Mouse (Mus musculus): Measurements from ENCODE around the gene Hectd2. TPM values are rescaled to one million over a fixed set of nuclear protein-coding genes. Genes with fewer than 3 reads are reported as not detected.

Gene Hectd2
- polyA plus RNA-seq, 1 experiment, result 0.28 TPM

DNA sequence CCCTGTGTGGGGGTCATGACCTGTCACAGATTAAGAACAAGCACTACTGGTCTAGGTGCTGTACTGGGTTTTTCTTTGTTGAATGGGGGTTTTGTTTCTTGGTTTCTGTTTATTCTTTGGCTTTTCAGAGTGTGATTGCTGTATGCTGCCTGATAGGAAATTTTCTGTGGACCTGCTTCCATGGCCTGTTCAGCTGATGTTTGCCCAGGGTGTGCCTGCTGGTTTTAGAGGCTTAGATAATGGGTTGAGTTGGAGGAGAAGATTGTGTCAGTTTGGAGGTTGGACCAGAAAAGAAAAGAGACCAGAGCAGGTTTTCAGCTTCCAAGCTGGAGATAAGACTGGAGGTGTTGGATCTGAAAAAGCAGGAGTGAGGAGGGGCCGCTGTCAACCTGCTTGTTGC lies 40.0 kb downstream of the Hectd2 start:
- WGBS, result 93% methylated on average over 1 of the region's 1 CpGs

DNA sequence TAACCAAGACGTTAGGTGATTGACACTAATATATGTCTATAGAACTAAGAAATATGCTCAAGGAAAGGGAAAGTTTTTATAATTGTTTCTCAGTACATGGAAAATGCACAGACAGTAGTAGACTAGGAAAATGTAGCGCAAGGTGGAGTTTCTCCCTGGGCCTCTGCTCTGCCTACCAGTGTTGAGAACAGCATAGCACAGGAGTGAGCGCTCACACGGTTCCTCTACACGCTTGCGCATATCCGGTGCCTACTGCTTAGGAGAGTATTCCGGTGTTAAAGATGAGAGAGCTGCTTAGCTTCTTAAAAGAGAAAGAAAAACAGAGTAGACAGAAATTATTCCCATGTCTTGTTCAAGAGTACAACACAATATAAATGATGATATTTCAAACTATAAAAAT lies 47.4 kb downstream of the Hectd2 start:
- DNase-seq (ENCODE audit: low read depth in 1 of 2, low spot score in 2 of 2), result no peak
- TF ChIP-seq CTCF (IDR thresholded peaks at IDR 0.05; ENCODE audit: extremely low read depth, insufficient read depth, insufficient read length, insufficient replicate concordance) (no peak), POLR2A (IDR thresholded peaks at IDR 0.05; ENCODE audit: low read depth, low read length) (no peak)
- no peak overlapping the region for H3K4me3 ChIP-seq (ENCODE audit: extremely low read depth, insufficient read depth, insufficient read length)
- no peaks in the 10 kb centered on the region for H3K27me3 ChIP-seq (ENCODE audit: control insufficient read depth, insufficient read depth, low read length)
- no peaks in the 10 kb centered on the region for H3K4me1 ChIP-seq (ENCODE audit: control insufficient read depth, insufficient read depth, insufficient read length)
- H3K27ac ChIP-seq (ENCODE audit: insufficient read depth, low read length), result no peak overlapping the region
- no peaks in the 10 kb centered on the region for H3K36me3 ChIP-seq (ENCODE audit: control insufficient read depth, insufficient read depth, low read length)
- 96% methylated on average over 8 of the region's 8 CpGs for WGBS

More for the DNA sequence above, 40.0 kb downstream of the Hectd2 start:
- H3K4me1 ChIP-seq (ENCODE audit: control insufficient read depth, insufficient read depth, insufficient read length), result no peaks in the 10 kb centered on the region
- no peak overlapping the region for H3K4me3 ChIP-seq (ENCODE audit: extremely low read depth, insufficient read depth, insufficient read length)
- H3K27ac ChIP-seq (ENCODE audit: insufficient read depth, low read length), result no peak overlapping the region
- H3K36me3 ChIP-seq (ENCODE audit: control insufficient read depth, insufficient read depth, low read length), result no peaks in the 10 kb centered on the region
- no peak for DNase-seq (ENCODE audit: low read depth in 1 of 2, low spot score in 2 of 2)
- no peaks in the 10 kb centered on the region for H3K27me3 ChIP-seq (ENCODE audit: control insufficient read depth, insufficient read depth, low read length)
- no peak for TF ChIP-seq POLR2A (IDR thresholded peaks at IDR 0.05; ENCODE audit: low read depth, low read length)
- TF ChIP-seq CTCF (IDR thresholded peaks at IDR 0.05; ENCODE audit: extremely low read depth, insufficient read depth, insufficient read length, insufficient replicate concordance), result no peak

DNA sequence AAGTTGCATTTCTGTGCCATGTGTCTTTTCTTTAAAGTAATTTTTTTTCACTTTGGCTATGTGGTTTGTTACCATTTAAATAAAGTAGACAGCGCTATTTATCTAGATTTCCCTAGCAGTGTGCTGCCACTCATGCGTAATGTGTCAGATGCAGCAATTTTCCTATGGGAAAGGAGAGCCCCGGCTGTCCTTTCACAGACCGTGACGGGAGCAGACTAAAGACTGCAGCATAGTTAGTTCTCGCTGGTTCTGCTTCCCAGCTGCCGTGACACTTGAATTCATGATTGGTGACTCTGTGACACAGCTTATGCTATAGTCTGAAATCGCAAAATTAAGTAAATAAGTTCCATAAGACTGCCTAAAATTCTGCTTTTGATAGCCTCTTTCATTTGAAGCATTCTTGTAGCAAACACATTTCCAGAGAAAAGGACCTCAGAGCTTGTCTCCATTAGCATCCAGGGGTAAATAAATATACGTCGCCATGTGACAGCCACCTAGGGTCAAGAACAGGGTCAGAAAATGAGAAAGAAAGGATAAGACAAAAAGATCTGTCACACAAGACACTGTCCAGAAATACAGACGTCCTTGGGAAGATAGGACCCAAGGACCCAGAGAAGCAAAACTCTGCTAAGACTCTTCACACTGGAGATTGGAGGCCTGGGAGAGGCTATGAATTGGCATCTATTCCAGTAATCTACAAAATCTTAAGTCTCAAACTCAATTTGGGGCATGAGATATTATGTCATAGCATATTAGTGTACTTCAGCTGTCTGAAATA lies 48.3 kb downstream of the Hectd2 start:
- 92% methylated on average over 11 of the region's 11 CpGs for WGBS
- DNase-seq (ENCODE audit: low read depth in 1 of 2, low spot score in 2 of 2), result no peak
- Histone ChIP-seq H3K4me1 (ENCODE audit: control insufficient read depth, insufficient read depth, insufficient read length) (no peaks in the 10 kb centered on the region), H3K4me3 (ENCODE audit: extremely low read depth, insufficient read depth, insufficient read length) (no peak overlapping the region), H3K27ac (ENCODE audit: insufficient read depth, low read length) (no peak overlapping the region), H3K36me3 (ENCODE audit: control insufficient read depth, insufficient read depth, low read length) (no peaks in the 10 kb centered on the region), H3K27me3 (ENCODE audit: control insufficient read depth, insufficient read depth, low read length) (no peaks in the 10 kb centered on the region)
- TF ChIP-seq POLR2A (IDR thresholded peaks at IDR 0.05; ENCODE audit: low read depth, low read length) (no peak), CTCF (IDR thresholded peaks at IDR 0.05; ENCODE audit: extremely low read depth, insufficient read depth, insufficient read length, insufficient replicate concordance) (no peak)

DNA sequence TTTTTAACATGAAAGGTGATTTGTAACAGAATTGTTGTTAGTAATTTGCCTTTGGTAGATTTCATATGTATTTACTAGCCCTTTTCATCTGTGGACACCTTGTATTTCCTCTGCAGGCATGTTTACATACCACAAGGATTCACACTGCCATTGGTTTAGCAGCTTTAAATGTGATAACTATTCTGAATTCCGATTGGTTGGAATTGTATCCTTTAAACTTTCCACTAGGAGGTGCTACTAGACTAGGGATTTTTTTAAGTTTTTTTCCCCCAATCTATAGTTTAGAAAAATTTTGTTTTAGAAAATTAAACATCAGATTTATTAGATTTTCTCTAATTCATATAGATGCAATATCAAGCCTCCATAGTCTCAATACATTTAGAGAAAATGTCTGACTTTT lies 51.8 kb downstream of the Hectd2 start:
- WGBS, result 85% methylated on average over 1 of the region's 1 CpGs
- no peaks in the 10 kb centered on the region for H3K4me1 ChIP-seq (ENCODE audit: control insufficient read depth, insufficient read depth, insufficient read length)
- H3K27ac ChIP-seq (ENCODE audit: insufficient read depth, low read length), result no peak overlapping the region
- no peak for TF ChIP-seq POLR2A (IDR thresholded peaks at IDR 0.05; ENCODE audit: low read depth, low read length)
- no peaks in the 10 kb centered on the region for H3K27me3 ChIP-seq (ENCODE audit: control insufficient read depth, insufficient read depth, low read length)
- H3K36me3 ChIP-seq (ENCODE audit: control insufficient read depth, insufficient read depth, low read length), result no peaks in the 10 kb centered on the region
- H3K4me3 ChIP-seq (ENCODE audit: extremely low read depth, insufficient read depth, insufficient read length), result no peak overlapping the region
- DNase-seq (ENCODE audit: low read depth in 1 of 2, low spot score in 2 of 2), result no peak

DNA sequence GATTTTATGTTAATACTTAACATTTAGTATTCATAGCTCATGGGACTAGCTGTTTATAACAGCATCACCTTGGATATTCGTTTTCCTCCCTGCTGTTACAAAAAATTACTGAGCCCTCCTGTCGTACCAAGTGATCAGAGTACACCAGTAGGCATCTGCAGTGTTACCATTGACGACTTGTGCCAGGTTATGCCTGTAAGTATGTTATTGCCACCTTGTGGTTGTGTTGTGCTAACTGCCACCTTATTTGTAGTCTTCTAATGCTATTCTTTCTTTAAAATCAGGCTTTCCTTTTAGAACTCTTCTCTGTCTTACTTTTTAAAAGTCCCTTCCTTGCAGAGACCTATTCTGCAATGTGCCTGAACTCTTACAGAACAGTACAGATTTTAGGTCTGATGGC lies 54.8 kb downstream of the Hectd2 start:
- no peaks in the 10 kb centered on the region for H3K36me3 ChIP-seq (ENCODE audit: control insufficient read depth, insufficient read depth, low read length)
- WGBS, result 51% methylated on average over 3 of the region's 3 CpGs
- H3K27me3 ChIP-seq (ENCODE audit: control insufficient read depth, insufficient read depth, low read length), result no peaks in the 10 kb centered on the region
- H3K27ac ChIP-seq (ENCODE audit: insufficient read depth, low read length), result no peak overlapping the region
- no peak for DNase-seq (ENCODE audit: low read depth in 1 of 2, low spot score in 2 of 2)
- no peaks in the 10 kb centered on the region for H3K4me1 ChIP-seq (ENCODE audit: control insufficient read depth, insufficient read depth, insufficient read length)
- TF ChIP-seq CTCF (IDR thresholded peaks at IDR 0.05; ENCODE audit: extremely low read depth, insufficient read depth, insufficient read length, insufficient replicate concordance) (no peak), POLR2A (IDR thresholded peaks at IDR 0.05; ENCODE audit: low read depth, low read length) (no peak)
- H3K4me3 ChIP-seq (ENCODE audit: extremely low read depth, insufficient read depth, insufficient read length), result no peak overlapping the region

DNA sequence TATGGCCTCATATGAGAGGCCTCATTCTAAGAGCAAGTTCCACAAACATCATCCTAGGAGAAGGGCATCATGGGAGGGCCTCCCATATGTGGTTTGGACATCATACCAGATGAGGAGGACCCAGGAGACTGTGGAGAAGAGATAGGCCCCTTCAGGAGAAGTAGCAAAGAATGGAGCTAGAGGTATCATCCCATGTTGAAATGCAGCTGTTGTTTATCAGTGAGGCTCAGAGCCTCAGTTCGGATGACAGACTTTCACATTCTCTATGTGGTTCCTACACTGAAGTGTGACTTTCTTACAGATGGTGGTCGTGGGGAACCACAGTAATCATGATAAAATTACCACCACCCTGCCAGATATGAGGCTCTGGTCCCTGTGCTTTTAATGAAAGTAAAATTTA lies 55.9 kb downstream of the Hectd2 start:
- no peaks in the 10 kb centered on the region for H3K36me3 ChIP-seq (ENCODE audit: control insufficient read depth, insufficient read depth, low read length)
- TF ChIP-seq CTCF (IDR thresholded peaks at IDR 0.05; ENCODE audit: extremely low read depth, insufficient read depth, insufficient read length, insufficient replicate concordance) (no peak), POLR2A (IDR thresholded peaks at IDR 0.05; ENCODE audit: low read depth, low read length) (no peak)
- H3K4me3 ChIP-seq (ENCODE audit: extremely low read depth, insufficient read depth, insufficient read length), result no peak overlapping the region
- no peak overlapping the region for H3K27ac ChIP-seq (ENCODE audit: insufficient read depth, low read length)
- no peaks in the 10 kb centered on the region for H3K4me1 ChIP-seq (ENCODE audit: control insufficient read depth, insufficient read depth, insufficient read length)
- WGBS, result 54% methylated on average over 2 of the region's 2 CpGs
- no peak for DNase-seq (ENCODE audit: low read depth in 1 of 2, low spot score in 2 of 2)
- H3K27me3 ChIP-seq (ENCODE audit: control insufficient read depth, insufficient read depth, low read length), result no peaks in the 10 kb centered on the region

DNA sequence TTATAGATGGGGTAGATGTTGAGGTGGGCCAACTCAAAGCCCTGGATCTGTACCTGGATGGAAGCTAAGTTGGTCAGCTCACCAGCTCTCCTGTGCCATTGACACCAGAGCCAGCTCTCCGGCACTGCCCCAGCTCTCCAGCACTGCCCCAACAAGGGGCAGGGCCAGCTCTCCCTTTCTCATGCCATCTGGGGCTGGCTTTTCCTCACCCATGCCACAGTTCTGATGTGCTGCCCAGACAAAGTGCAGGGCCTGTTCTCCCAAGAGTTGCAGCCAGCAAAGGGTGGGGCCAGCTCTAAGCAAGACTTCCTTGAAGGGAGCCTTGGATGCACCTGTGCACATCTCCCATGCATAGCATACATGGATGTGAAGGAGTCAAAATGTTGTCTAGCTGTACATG lies 71.5 kb downstream of the Hectd2 start:
- no peak for TF ChIP-seq CTCF (IDR thresholded peaks at IDR 0.05; ENCODE audit: extremely low read depth, insufficient read depth, insufficient read length, insufficient replicate concordance)
- no peak for TF ChIP-seq POLR2A (IDR thresholded peaks at IDR 0.05; ENCODE audit: low read depth, low read length)
- H3K36me3 ChIP-seq (ENCODE audit: control insufficient read depth, insufficient read depth, low read length), result no peaks in the 10 kb centered on the region
- H3K4me3 ChIP-seq (ENCODE audit: extremely low read depth, insufficient read depth, insufficient read length), result no peak overlapping the region
- WGBS, result 88% methylated on average over 1 of the region's 1 CpGs
- no peaks in the 10 kb centered on the region for H3K27me3 ChIP-seq (ENCODE audit: control insufficient read depth, insufficient read depth, low read length)
- DNase-seq (ENCODE audit: low read depth in 1 of 2, low spot score in 2 of 2), result no peak
- H3K27ac ChIP-seq (ENCODE audit: insufficient read depth, low read length), result no peak overlapping the region
- H3K4me1 ChIP-seq (ENCODE audit: control insufficient read depth, insufficient read depth, insufficient read length), result no peaks in the 10 kb centered on the region

All from spleen, adult 2 months (tissue).